Mouse (Mus musculus): ENCODE results near the gene Gm10251. TPM values are rescaled to one million over a fixed set of nuclear protein-coding genes. Genes with fewer than 3 reads are reported as not detected.

Gm10251 gene
- not detected for polyA plus RNA-seq (2017; shearing (Covaris generic))

DNA sequence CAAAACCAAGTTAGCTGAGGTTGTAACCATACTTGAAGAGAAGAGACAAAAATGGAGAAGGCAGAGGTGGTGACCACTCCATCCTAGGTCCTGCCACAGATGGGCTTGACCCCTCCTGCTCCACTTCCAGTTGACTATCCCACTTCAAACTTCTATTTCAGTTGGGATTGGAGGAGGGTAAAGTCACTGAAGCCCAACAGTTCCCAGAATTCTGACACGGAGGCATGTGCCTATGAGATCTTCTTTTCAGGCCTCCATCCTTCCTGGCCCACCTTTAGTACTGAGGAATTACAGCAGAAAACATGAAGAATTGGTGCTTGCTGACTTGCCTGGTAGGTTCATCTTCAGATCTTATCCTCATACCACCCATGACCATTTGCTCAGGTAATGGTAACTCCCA, at the start of gene Gm10251:
Gene Gm10251, minus strand, starts transcription at position 101 of the 400 bp plus-strand sequence.

DNA sequence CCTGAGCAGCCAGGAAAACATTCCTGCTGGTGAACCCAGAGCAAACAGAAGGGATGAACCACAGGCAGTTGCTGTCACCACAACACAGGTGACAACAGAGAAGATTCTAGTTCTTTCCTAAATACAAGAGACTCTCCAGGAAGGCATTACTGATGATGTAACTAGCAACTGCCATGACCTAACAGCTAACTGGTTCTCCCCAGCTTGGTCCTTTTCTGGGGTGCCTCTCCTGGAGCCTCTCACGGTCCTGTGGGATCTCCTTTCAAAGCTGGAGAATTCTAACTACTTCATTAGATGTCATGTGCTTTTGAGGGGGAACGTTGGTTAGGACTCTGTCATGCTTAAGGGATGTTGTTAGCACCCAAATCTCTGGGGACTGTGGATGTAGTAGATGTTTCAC, 36.2 kb upstream of the Gm10251 start, which contains the start of gene Gm8050:
Gene Gm8050, minus strand, starts transcription at position 101 of the 400 bp plus-strand sequence.

DNA sequence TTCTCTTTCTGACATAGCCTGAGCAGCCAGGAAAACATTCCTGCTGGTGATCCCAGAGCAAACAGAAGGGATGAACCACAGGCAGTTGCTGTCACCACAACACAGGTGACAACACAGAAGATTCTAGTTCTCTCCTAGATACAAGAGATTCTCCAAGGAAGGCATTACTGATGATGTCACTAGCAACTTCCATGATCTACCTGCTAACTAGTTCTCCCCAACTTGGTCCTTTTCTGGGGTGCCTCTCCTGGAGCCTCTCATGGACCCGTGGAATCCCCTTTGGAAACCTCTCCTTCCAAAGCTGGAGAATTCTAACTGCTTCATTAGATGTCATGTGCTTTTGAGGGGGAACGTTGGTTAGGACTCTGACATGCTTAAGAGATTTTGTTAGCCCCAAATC, 61.7 kb downstream of the Gm10251 start, which contains the start of gene Gm3460:
Gene Gm3460, minus strand, starts transcription at position 101 of the 400 bp plus-strand sequence.

DNA sequence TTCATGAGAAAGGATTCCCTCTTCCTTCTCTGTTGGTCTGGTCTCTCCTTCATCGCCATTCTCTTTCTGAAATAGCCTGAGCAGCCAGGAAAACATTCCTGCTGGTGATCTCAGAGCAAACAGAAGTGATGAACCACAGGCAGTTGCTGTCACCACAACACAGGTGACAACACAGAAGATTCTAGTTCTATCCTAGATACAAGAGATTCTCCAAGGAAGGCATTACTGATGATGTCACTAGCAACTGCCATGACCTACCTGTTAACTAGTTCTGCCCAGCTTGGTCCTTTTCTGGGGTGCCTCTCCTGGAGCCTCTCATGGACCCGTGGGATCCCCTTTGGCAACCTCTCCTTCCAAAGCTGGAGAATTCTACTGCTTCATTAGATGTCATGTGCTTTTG, 93.5 kb downstream of the Gm10251 start, which contains the start of gene Gm3629:
Gene Gm3629, minus strand, starts transcription at position 101 of the 400 bp plus-strand sequence.

Other genes starting within 250 kb of the Gm10251 start
- gene Gm3594, start 239.6 kb downstream of the Gm10251 start, polyA plus RNA-seq (2017; shearing (Covaris generic)) = not detected
- not detected for gene Gm8356, start 146.9 kb downstream of the Gm10251 start, polyA plus RNA-seq (2017; shearing (Covaris generic))
- not detected for gene Gm3629, start 93.6 kb downstream of the Gm10251 start, polyA plus RNA-seq (2017; shearing (Covaris generic))
- gene Gm3460, start 61.8 kb downstream of the Gm10251 start, polyA plus RNA-seq (2017; shearing (Covaris generic)) = not detected
- not detected for gene Gm8050, start 36.1 kb upstream of the Gm10251 start, polyA plus RNA-seq (2017; shearing (Covaris generic))
- gene Gm3636, start 58.2 kb upstream of the Gm10251 start, polyA plus RNA-seq (2017; shearing (Covaris generic)) = 2.8 TPM
- not detected for gene Gm8362, start 90.2 kb upstream of the Gm10251 start, polyA plus RNA-seq (2017; shearing (Covaris generic))
- not detected for gene Gm3642, start 156.1 kb upstream of the Gm10251 start, polyA plus RNA-seq (2017; shearing (Covaris generic))
- not detected for gene Gm3667, start 205.8 kb upstream of the Gm10251 start, polyA plus RNA-seq (2017; shearing (Covaris generic))

Measured in effector memory CD4-positive, alpha-beta T cell, adult 5 months (primary cell).